Mouse (Mus musculus) spleen, adult 2 months (tissue): ENCODE results near the gene Omp. TPM values are rescaled to one million over a fixed set of nuclear protein-coding genes. Genes with fewer than 3 reads are reported as not detected.

Experiments
- DNase-seq, 2 experiments: peaks; one replicate each; pipeline versions ENCODE4 v3.0.0 to v3.0.0-alpha.2; 2012 to 2021; ENCODE audit warnings: low spot score in 2 of 2, low read depth in 1 of 2
- H3K27ac ChIP-seq: fragments of 200-500 bp; 2 replicates; pipeline ENCODE4 v1.5.1; 2012; ENCODE audit warnings: low read length, inconsistent platforms; ENCODE audit not compliant: insufficient read depth
- H3K27me3 ChIP-seq: fragments of 200-500 bp; 2 replicates; pipeline ENCODE4 v1.6.1; 2012; ENCODE audit warnings: mild to moderate bottlenecking, moderate library complexity, low read length, inconsistent platforms; ENCODE audit not compliant: control insufficient read depth, insufficient read depth
- H3K36me3 ChIP-seq: fragments of 200-500 bp; 2 replicates; pipeline ENCODE4 v1.6.1; 2012; ENCODE audit warnings: mild to moderate bottlenecking, low read length, inconsistent platforms; ENCODE audit not compliant: control insufficient read depth, insufficient read depth
- H3K4me1 ChIP-seq: fragments of 200-500 bp; 2 replicates; pipeline ENCODE4 v1.6.1; 2011; ENCODE audit warnings: inconsistent platforms; ENCODE audit not compliant: control insufficient read depth, insufficient read depth, insufficient read length
- H3K4me3 ChIP-seq: fragments of 200-500 bp; 2 replicates; pipeline ENCODE4 v1.5.1; 2011; ENCODE audit warnings: mild to moderate bottlenecking, inconsistent platforms; ENCODE audit not compliant: insufficient read depth, insufficient read length; ENCODE audit errors: extremely low read depth
- CTCF ChIP-seq: fragments of 200-500 bp; IDR thresholded peaks from 2 replicates; pipeline ENCODE4 v1.5.1; 2011; ENCODE audit warnings: mild to moderate bottlenecking, inconsistent platforms; ENCODE audit not compliant: insufficient read depth, insufficient read length, insufficient replicate concordance; ENCODE audit errors: extremely low read depth
- POLR2A ChIP-seq: fragments of 200-500 bp; IDR thresholded peaks from 2 replicates; pipeline ENCODE4 v1.6.1; 2011; ENCODE audit warnings: low read depth, low read length, inconsistent platforms
- WGBS: fragments of 180-500 bp; shearing (Covaris S2); methylation state at CpG from one replicate; pipeline ENCODE4 v1.1.7; 2018; 5-methylcytosine and 5-hydroxymethylcytosine counted together
- polyA plus RNA-seq: library from polyadenylated mRNA; depleted of rRNA; stranded (reverse); fragments of >200 nt; gene quantifications from 2 replicates; pipeline ENCODE4 v1.2.3, GENCODE M21; 2012

Omp gene
- polyA plus RNA-seq, 1 experiment: 0.60 TPM

DNA sequence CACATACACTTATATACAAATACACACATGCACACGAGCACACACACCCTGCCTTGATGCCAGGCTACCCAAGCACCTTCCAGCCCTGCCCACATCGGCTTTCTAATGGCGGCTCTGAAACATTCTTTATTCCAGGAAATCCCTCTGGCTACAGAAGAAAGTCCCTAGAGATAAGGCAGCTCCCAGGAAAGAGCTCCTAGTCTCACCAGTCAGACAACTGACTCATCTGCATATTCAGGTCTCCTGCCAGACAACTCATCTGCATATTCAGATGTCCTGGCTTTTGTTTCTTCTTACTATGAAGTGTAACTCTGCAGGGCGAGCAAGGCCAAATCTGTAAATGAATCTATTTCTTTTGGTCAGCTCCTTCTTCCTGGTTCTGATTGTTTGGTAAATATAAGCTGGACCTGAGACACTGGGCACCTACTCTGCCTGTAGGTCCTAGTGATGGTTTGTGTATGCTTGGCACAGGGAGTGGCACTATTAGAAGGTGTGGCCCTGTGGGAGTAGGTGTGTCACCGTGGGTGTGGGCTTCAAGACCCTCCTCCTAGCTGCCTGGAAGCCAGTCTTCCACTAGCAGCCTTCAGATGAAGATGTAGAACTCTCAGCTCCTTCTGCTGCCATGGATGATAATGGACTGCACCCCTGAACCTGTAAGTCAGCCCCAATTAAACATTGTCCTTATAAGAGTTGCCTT, 12.5 kb upstream of the Omp start:
- no peak for TF ChIP-seq POLR2A
- no peak for TF ChIP-seq CTCF
- no peak overlapping the region for H3K4me3 ChIP-seq
- WGBS: 73% methylated on average over 5 of the region's 5 CpGs
- H3K27me3 ChIP-seq: no peaks in the 10 kb centered on the region
- H3K4me1 ChIP-seq: no peaks in the 10 kb centered on the region
- no peak overlapping the region for H3K27ac ChIP-seq
- DNase-seq: no peak
- no peaks in the 10 kb centered on the region for H3K36me3 ChIP-seq

DNA sequence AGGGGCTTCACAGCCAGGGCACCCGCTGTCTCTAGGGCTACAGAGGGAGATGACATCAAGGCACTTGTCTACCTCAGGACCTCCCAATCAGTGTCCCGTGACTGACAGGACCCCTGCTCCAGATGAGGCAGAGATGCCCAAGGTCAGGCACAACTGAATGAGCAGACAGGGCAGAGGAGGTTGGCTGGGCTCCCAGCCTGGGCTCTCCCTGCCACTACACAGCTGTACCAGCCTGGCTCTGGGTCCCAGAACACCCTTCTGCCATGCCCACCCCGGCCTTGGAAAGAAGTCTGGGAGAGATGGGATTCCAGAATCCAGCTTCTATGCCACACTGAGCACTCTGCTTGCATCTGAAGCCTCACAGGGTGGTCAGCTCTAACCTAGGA, 11.0 kb upstream of the Omp start:
- no peaks in the 10 kb centered on the region for H3K27me3 ChIP-seq
- DNase-seq: no peak
- 32% methylated on average over 3 of the region's 3 CpGs for WGBS
- H3K4me1 ChIP-seq: no peaks in the 10 kb centered on the region
- no peak overlapping the region for H3K27ac ChIP-seq
- TF ChIP-seq POLR2A: no peak
- no peak for TF ChIP-seq CTCF
- no peaks in the 10 kb centered on the region for H3K36me3 ChIP-seq
- no peak overlapping the region for H3K4me3 ChIP-seq

DNA sequence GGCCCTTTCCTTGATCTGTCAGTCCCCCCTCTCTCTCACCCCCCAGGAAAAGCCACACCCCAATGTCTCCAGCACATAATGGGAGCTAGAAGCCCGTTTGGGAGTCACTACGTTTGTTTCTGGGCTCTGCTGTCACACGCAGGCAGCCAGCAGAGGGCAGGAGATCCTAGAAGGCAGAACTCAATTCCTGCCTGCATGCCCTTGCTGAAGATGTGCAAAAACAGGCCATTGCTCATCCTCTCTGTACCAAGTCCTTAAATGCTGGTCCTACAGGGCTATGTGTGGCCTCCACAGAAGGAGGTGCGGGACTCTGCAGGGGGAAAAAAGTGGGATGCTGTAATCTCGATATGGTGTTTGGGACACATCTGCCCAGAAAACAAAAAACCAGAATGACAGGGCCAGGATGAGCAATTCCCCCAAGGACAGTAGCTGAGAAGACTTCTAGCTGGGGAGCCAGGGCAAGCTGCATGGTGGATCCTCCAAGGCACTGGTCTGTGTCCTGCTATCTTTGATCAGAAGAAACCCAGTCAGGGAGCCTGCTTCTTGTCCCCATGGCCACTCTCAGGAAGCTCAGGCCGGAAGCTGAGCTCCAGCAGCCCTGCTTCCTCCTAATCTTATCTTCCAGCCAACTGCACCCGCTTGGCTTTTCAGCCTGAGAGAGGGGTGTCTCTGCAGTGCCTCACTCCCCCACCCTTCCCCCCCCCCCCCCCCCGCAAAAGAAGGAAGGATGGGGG, 10.4 kb upstream of the Omp start:
- H3K27ac ChIP-seq: no peak overlapping the region
- TF ChIP-seq POLR2A (no peak), CTCF (peak; percentile 88; the same call in 1 of the 2 replicates)
- no peaks in the 10 kb centered on the region for H3K27me3 ChIP-seq
- peak in 1 of 2 experiments; percentile 58 for DNase-seq
- WGBS: 17% methylated on average over 8 of the region's 8 CpGs
- no peak overlapping the region for H3K4me3 ChIP-seq
- H3K4me1 ChIP-seq: no peaks in the 10 kb centered on the region
- no peaks in the 10 kb centered on the region for H3K36me3 ChIP-seq

DNA sequence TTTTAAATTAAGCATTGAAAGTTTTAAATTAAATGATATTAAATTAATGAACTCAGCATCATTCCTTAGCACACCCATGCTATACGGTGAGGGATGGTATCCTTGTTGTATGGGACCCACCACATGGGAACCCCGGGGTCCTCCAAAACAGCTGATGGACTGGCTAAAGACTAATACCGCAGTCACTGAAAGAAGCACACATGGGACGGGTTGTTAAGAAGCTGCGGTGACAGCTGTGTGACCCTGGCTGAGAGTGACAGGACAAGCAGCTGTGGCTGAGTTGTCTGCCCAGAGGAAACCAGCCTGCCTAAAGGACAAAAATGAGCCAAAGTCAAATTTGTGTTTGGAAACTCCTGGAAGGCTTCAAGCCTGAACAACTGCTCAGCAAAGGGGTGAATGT, 8.6 kb upstream of the Omp start:
- H3K27ac ChIP-seq: no peak overlapping the region
- H3K36me3 ChIP-seq: no peaks in the 10 kb centered on the region
- H3K4me1 ChIP-seq: no peaks in the 10 kb centered on the region
- H3K27me3 ChIP-seq: no peaks in the 10 kb centered on the region
- WGBS: 91% methylated on average over 5 of the region's 5 CpGs
- no peak for DNase-seq
- no peak for TF ChIP-seq CTCF
- no peak for TF ChIP-seq POLR2A
- H3K4me3 ChIP-seq: no peak overlapping the region

DNA sequence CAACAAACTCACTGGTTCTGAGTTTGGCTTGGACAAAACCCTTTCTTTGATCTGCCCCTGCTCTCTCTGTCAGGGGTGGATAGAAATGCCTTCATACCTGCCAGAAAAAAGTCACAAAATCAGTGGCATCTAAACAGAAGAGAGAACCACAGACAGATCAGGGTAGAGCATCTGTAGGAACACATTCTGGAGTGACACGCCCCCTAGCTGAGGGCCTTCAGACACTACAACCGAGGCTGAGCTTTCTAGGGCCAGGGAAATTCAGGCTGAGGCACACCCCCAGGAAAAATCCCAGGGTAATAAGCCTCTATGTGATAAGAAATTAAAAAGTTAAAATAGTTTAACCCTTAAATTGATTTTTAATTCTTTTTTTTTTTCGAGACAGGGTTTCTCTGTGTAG, 8.0 kb upstream of the Omp start:
- no peak for TF ChIP-seq POLR2A
- no peak for TF ChIP-seq CTCF
- Histone ChIP-seq H3K36me3 (no peaks in the 10 kb centered on the region), H3K27me3 (no peaks in the 10 kb centered on the region), H3K27ac (no peak overlapping the region), H3K4me3 (no peak overlapping the region), H3K4me1 (no peaks in the 10 kb centered on the region)
- 72% methylated on average over 3 of the region's 3 CpGs for WGBS
- DNase-seq: no peak

DNA sequence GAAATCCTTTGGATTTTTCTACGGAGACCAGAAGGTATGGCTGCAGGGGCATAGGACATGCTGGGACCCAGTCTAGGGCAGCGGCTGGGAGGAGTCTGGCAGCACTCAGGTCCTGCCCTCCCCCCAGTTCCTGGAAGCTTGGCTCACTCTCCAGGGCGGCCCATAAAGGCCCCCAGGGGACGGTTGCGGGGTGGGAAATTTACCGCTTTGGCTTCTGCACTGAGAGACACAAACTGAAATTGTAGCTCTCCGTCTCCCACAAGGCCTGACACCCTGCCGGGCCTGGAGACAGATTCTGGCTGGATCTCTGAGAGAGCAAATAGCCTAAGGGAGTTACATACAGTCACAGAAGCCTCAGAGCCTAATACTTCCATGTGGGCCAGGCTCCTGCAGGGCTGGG, 7.1 kb upstream of the Omp start:
- H3K4me3 ChIP-seq: no peak overlapping the region
- no peak for DNase-seq
- WGBS: 91% methylated on average over 8 of the region's 8 CpGs
- H3K27me3 ChIP-seq: no peaks in the 10 kb centered on the region
- no peaks in the 10 kb centered on the region for H3K36me3 ChIP-seq
- no peak for TF ChIP-seq POLR2A
- no peak for TF ChIP-seq CTCF
- H3K4me1 ChIP-seq: no peaks in the 10 kb centered on the region
- no peak overlapping the region for H3K27ac ChIP-seq

DNA sequence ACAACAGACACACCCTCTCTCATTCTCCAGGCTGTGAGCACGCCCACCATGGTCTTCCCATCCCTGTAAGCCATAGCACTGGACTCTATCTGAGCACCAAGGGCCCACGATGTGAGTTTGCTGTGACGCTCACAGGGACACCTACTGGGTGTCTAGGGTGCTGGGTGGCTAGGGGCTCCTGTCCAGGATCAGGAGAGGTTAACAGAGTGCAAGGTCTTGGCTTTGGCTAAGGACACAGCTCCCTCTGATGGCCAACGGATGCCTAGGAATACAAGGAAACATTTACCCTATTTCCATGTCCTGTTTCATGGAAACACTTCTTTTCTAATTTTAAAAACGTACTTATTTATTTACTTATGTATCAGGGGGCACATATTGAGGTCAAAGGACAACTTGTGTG, 5.2 kb upstream of the Omp start:
- H3K4me3 ChIP-seq: no peak overlapping the region
- TF ChIP-seq POLR2A: no peak
- no peak for TF ChIP-seq CTCF
- DNase-seq: no peak
- 95% methylated on average over 5 of the region's 5 CpGs for WGBS
- H3K27ac ChIP-seq: no peak overlapping the region
- no peaks in the 10 kb centered on the region for H3K27me3 ChIP-seq
- H3K4me1 ChIP-seq: no peaks in the 10 kb centered on the region
- H3K36me3 ChIP-seq: no peaks in the 10 kb centered on the region
